Mouse (Mus musculus) mature B cell (primary cell): ENCODE measurements around the gene Epb41l2.

Experiments used
- in situ Hi-C: fragments of 300-500 bp; cut with MboI; formaldehyde crosslinking; loops from 2 replicates; pipeline ENCODE4 v1.14.3; 2019

The Epb41l2 gene

GRCm38 (mm10) chr10:25400076-25400475, 40.5 kb downstream of the Epb41l2 start:
- in situ Hi-C loops = no loop called here

GRCm38 (mm10) chr10:25400646-25401045, 41.0 kb downstream of the Epb41l2 start:
- in situ Hi-C loops = no loop called here

GRCm38 (mm10) chr10:25401356-25401755, 41.8 kb downstream of the Epb41l2 start:
- in situ Hi-C loops = no loop called here

GRCm38 (mm10) chr10:25402886-25403285, 43.3 kb downstream of the Epb41l2 start:
- in situ Hi-C loops = no loop called here

- in situ Hi-C loops = no loop called here
Observed at GRCm38 (mm10) chr10:25403813-25404701, 44.5 kb downstream of the Epb41l2 start.

- in situ Hi-C loops = no loop called here
Observed at GRCm38 (mm10) chr10:25404702-25405098, 45.1 kb downstream of the Epb41l2 start.

GRCm38 (mm10) chr10:25405551-25405950, 46.0 kb downstream of the Epb41l2 start:
- in situ Hi-C loops = no loop called here

- in situ Hi-C loops = no loop called here
Observed at GRCm38 (mm10) chr10:25406695-25407094, 47.1 kb downstream of the Epb41l2 start.

- in situ Hi-C loops = no loop called here
Observed at GRCm38 (mm10) chr10:25408136-25408650, 48.6 kb downstream of the Epb41l2 start.

- in situ Hi-C loops = no loop called here
Observed at GRCm38 (mm10) chr10:25411836-25412373, 52.3 kb downstream of the Epb41l2 start.

GRCm38 (mm10) chr10:25415188-25415717, 55.7 kb downstream of the Epb41l2 start:
- in situ Hi-C loops = no loop called here

- in situ Hi-C loops = no loop called here
Observed at GRCm38 (mm10) chr10:25416696-25417095, 57.1 kb downstream of the Epb41l2 start.

GRCm38 (mm10) chr10:25426058-25426457, 66.5 kb downstream of the Epb41l2 start:
- in situ Hi-C loops = no loop called here

GRCm38 (mm10) chr10:25426814-25427213, 67.2 kb downstream of the Epb41l2 start:
- in situ Hi-C loops = no loop called here

- in situ Hi-C loops = no loop called here
Observed at GRCm38 (mm10) chr10:25427523-25427922, 67.9 kb downstream of the Epb41l2 start.

GRCm38 (mm10) chr10:25428658-25429057, 69.1 kb downstream of the Epb41l2 start:
- in situ Hi-C loops = no loop called here

- in situ Hi-C loops = no loop called here
Observed at GRCm38 (mm10) chr10:25429346-25429745, 69.7 kb downstream of the Epb41l2 start.

GRCm38 (mm10) chr10:25430862-25431261, 71.3 kb downstream of the Epb41l2 start:
- in situ Hi-C loops = no loop called here

- in situ Hi-C loops = no loop called here
Observed at GRCm38 (mm10) chr10:25432351-25432750, 72.8 kb downstream of the Epb41l2 start.

GRCm38 (mm10) chr10:25432938-25433337, 73.3 kb downstream of the Epb41l2 start:
- in situ Hi-C loops = no loop called here

- in situ Hi-C loops = no loop called here
Observed at GRCm38 (mm10) chr10:25433524-25433923, 73.9 kb downstream of the Epb41l2 start.

- in situ Hi-C loops = no loop called here
Observed at GRCm38 (mm10) chr10:25434358-25435044, 74.9 kb downstream of the Epb41l2 start.
